In genomic region chr15:86409352-86409751, GRCm38 (mm10) we compare ENCODE assay signal across 9 mouse cellular contexts.
DNase-seq lines count a peak whose midpoint lies in the region; ATAC-seq lines count a peak whose summit lies in the region.
"Had no signal": no experiment of that assay in that cellular context is flagged by ENCODE, and none has a peak within 500 bp of the region (broad histone marks: within the 10 kb centered on the region; RNA-seq: fewer than 3 reads in every experiment).

No protein-coding gene starts in this region.

- 62% methylated on average over 5 of the region's 5 CpGs for WGBS in hindbrain, embryonic 10.5 days
- 69% methylated on average over 5 of the region's 5 CpGs for WGBS in hindbrain, embryonic 16.5 days

- H3K4me2 ChIP-seq in hindbrain, embryonic 16.5 days (ENCODE audit: low read length) = no peak overlapping the region
- H3K4me2 ChIP-seq: limb, embryonic 13.5 days had no signal

- H3K4me3 ChIP-seq in hindbrain, embryonic 10.5 days = no peak overlapping the region
- H3K4me3 ChIP-seq in hindbrain, embryonic 16.5 days (ENCODE audit: low read length) = no peak overlapping the region
- H3K4me3 ChIP-seq: limb, embryonic 13.5 days had no signal

- peak overlapping the region; percentile 64; the same call in 1 of the 2 replicates for H3K27ac ChIP-seq in hindbrain, embryonic 10.5 days
- no peak overlapping the region for H3K27ac ChIP-seq in hindbrain, embryonic 16.5 days (ENCODE audit: low read depth, low read length)
- H3K27ac ChIP-seq: limb, embryonic 13.5 days had no signal

- H3K36me3 ChIP-seq in hindbrain, embryonic 10.5 days = no peaks in the 10 kb centered on the region
- H3K36me3 ChIP-seq in hindbrain, embryonic 16.5 days (ENCODE audit: control insufficient read depth, insufficient read depth, low read length) = no peaks in the 10 kb centered on the region
- H3K36me3 ChIP-seq: limb, embryonic 13.5 days had no signal

- H3K4me1 ChIP-seq in hindbrain, embryonic 10.5 days (replicated peaks) = peaks cover 27% of the 10 kb centered on the region
- no peaks in the 10 kb centered on the region for H3K4me1 ChIP-seq in hindbrain, embryonic 16.5 days (ENCODE audit: control insufficient read depth, insufficient read depth, low read depth, low read length)
- H3K4me1 ChIP-seq: limb, embryonic 13.5 days had no signal

- no peaks in the 10 kb centered on the region for H3K9me3 ChIP-seq in hindbrain, embryonic 10.5 days
- H3K9me3 ChIP-seq in hindbrain, embryonic 16.5 days (ENCODE audit: control insufficient read depth, low read length) = no peaks in the 10 kb centered on the region
- H3K9me3 ChIP-seq: limb, embryonic 13.5 days had no signal

- peak; percentile 34 for DNase-seq in hindbrain, embryonic 10.5 days (ENCODE audit: low spot score)
- peak; percentile 18 for DNase-seq in right cerebral cortex, adult 18-20 months
- DNase-seq in right cerebral cortex, postnatal 25 days = no peak
- DNase-seq in heart, postnatal 14 days = peak; percentile 8 to 19
- DNase-seq in yolk sac, embryonic 10.5 days (ENCODE audit: low spot score) = no peak
- DNase-seq in urinary bladder, adult 2 months (ENCODE audit: low spot score) = no peak
- DNase-seq in cerebellum, adult 9-10 months = no peak

- H3K27me3 ChIP-seq in hindbrain, embryonic 10.5 days (ENCODE audit: insufficient read depth, poor library complexity, severe bottlenecking) = no peaks in the 10 kb centered on the region
- H3K27me3 ChIP-seq in hindbrain, embryonic 16.5 days (replicated peaks; ENCODE audit: control insufficient read depth, insufficient read depth, low read length) = 0 out of 2 replicates have a peak, but pooled peaks cover 2% of the 10 kb centered on the region
- H3K27me3 ChIP-seq: limb, embryonic 13.5 days had no signal

- intact Hi-C loops in heart, postnatal 14 days (cut with DNase I) = no loop called here

- no peak overlapping the region for H3K9ac ChIP-seq in hindbrain, embryonic 16.5 days (ENCODE audit: low read depth, low read length)
- H3K9ac ChIP-seq: limb, embryonic 13.5 days had no signal

- ATAC-seq in hindbrain, embryonic 16.5 days = no peak

Comparison
In these comparisons a context has a peak if more than half of its experiments do, and no peak if none do; other contexts are left out.
1. DNase-seq: peak in hindbrain, embryonic 10.5 days (single experiment), right cerebral cortex, adult 18-20 months (single experiment) and heart, postnatal 14 days (2 of 2); none in right cerebral cortex, postnatal 25 days (single experiment), yolk sac, embryonic 10.5 days (single experiment), urinary bladder, adult 2 months (single experiment) and cerebellum, adult 9-10 months (single experiment).